Mouse (Mus musculus) right cerebral cortex, postnatal 4 days (tissue): ENCODE measurements at regions not wholly inside any gene's neighbourhood (a gene's known extent, or its start where the extent isn't known, plus 50 kb on each side); places are given as distances from the start of the nearest gene placed in this dataset.

Experiments used
- DNase-seq: peaks from one replicate; pipeline ENCODE4 v3.0.0-alpha.2; 2022

DNA sequence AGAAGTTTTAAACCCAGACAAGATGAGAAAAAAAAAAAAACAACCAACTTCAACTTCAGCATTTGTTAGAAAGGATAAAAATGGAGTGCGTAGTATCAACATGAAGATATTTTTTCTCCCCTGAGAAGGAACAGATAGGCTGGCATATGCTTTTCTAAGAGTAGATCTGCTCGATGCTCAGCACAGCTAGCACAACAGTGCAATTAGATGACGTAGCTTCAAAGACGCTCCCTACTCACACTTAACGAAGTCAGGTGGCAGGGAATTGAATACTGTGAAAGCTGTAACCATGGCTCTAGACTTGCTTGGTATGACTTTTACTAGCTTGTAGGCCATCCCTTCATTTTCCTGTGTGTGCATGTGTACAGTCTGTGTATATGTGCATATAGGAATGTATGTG is 299.5 kb downstream of the Tmem182 start:
- no peak for DNase-seq

DNA sequence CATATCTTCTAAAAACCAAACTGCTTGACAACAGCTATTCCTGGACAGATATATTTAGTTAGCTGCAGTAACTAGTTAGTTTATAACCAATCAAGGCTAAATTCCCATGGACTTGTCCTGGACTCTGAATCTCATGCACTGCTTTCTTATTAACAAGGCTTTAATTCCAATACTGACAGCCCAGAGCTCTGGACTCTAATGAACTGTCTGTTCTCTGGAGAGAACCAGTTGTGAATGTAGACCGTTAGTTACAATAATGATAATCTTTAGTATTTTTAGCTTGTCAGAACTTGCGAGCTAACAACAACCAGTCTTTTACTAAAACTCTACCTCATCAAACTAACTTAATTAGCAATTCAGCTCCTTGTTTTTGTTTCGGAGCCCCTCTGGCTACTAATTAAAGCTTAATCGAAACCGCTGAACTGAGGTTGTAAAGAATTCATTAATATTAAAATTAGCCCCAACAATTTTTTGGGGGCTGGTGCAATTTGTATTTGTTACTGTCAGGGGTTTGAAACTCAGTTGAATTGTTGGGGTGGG is 316.3 kb downstream of the Tmem182 start:
- DNase-seq, result no peak

- no peak for DNase-seq
Observed at GRCm38 (mm10) chr1:41131410-41131809, 326.0 kb downstream of the Tmem182 start.

DNA sequence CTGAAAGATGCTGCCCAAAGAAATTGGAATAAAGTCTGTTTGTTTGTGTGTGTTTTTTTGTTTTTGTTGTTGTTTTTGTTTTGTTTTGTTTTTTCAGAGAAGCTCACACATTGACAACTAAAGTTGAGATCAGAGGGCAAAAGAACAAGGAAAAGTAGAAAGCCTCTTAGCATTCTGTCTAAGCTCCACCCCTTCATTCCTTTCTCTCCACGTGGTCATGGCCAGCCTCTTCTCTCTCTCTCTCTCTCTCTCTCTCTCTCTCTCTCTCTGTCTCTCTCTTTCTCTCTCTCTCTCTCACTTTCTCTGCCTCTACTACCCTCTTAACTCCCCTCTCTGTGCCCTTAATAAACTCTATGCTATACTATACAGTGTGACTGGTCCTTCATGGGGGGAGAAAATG is 327.7 kb downstream of the Tmem182 start:
- no peak for DNase-seq

DNA sequence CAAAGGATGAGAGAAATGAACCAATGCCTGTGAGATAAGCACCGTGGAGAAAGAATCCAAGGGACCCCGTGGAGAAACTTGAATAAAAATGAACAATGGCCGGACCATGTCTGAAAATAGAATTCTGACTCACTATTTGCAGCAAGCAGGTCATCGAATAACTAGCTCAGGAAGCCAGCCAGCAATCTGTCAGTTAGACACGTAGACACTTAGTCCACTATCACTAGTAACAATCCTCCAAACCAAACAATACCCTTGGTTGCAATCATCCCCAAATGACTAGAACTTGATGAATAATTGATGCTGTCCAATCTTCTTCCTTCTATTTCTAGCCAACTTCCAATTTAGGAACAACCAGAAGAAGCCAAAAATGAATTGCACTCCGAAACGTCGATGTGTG is 328.5 kb downstream of the Tmem182 start:
- DNase-seq, result no peak

GRCm38 (mm10) chr1:41139725-41140124 is 334.3 kb downstream of the Tmem182 start:
- DNase-seq, result no peak

- DNase-seq, result no peak
Observed at GRCm38 (mm10) chr1:41140542-41140941, 335.1 kb downstream of the Tmem182 start.

DNA sequence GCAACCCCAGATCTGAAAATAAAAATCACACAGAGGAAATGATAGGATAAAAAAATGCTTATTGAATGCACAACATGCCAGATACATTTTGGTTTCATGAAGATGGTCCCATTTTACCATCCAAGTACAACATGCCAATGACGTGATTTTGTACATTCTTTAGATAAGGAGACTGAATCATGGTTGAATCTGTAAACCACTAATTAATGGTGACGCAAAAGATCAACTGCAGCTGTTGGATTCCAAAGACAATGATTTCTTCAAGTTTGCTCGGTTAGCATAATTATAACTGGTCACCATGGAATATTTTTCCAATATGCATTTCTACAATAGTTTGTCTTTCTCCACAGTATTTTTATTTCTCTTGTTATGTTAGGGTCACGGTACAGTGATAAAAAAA is 336.6 kb downstream of the Tmem182 start:
- DNase-seq, result no peak

- DNase-seq, result no peak
Observed at GRCm38 (mm10) chr1:41152516-41152915, 347.1 kb downstream of the Tmem182 start.

GRCm38 (mm10) chr1:41153174-41153999 is 348.0 kb downstream of the Tmem182 start:
- no peak for DNase-seq

DNA sequence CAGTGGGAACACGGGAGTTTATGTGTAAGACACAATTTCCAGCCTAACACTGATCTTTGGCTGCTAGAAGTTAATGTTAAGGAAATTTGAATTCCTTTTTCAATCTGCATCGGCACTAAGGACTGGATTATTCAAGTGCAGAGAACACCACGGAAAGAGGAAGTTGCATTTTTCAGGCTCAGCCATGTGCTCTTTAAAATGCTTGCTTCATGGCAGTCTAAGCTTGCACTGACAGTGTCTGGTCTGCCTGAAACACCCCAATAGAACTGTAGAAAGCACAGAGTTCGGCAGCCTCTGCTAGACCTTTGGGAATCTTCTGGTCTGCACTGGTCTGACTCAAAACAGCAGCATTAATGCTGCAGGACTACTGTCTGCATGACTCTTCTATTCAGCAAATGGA is 348.8 kb downstream of the Tmem182 start:
- DNase-seq, result no peak

DNA sequence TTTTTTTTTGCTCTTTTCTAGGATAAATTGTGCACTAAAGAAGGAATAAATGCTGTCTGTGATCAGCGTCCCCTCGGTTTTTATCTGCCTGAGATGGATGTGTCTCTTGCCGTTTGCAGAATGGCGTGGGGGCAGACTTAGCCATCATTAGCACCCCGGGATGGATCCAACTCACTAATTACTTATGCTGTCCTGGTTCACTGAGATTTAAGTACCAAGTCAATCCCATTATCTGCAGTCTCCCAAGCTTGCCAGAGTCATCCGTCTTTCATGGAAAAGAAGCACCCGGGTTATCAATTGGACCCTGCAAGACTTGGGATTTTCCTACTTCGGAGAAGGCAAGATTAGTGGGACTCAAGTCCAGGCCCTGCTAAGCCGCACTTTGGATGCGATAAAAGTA is 351.5 kb downstream of the Tmem182 start:
- no peak for DNase-seq

GRCm38 (mm10) chr1:41157651-41158513 is 352.5 kb downstream of the Tmem182 start:
- DNase-seq, result peak; percentile 55

- DNase-seq, result no peak
Observed at GRCm38 (mm10) chr1:41165878-41166786, 360.7 kb downstream of the Tmem182 start.

- no peak for DNase-seq
Observed at GRCm38 (mm10) chr1:41166787-41167420, 361.5 kb downstream of the Tmem182 start.

- DNase-seq, result no peak
Observed at GRCm38 (mm10) chr1:41186991-41187390, 381.6 kb downstream of the Tmem182 start.

- DNase-seq, result no peak
Observed at GRCm38 (mm10) chr1:41212876-41213275, 407.5 kb downstream of the Tmem182 start.

- DNase-seq, result no peak
Observed at GRCm38 (mm10) chr1:41225851-41226250, 420.4 kb downstream of the Tmem182 start.

GRCm38 (mm10) chr1:41235335-41235734 is 429.9 kb downstream of the Tmem182 start:
- DNase-seq, result peak; percentile 5

DNA sequence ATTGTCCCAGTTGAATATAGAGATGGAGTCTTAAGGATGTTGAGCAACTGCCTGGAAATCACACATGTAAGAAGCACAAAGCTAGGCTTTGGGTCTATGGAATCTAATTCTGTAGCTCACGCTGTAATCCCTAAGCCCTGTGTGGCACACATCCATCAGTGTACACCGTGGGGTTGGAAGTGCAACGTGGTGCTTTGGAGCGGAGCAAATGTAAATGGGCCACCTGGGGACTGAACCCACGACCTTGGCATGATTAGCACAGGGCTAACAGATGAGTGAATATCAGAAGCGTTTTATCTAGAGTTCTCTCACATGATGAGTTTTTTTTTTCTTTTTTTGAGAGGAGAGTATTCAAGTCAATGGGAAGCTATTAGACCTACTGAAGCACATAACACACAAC is 437.6 kb downstream of the Tmem182 start:
- DNase-seq, result no peak

DNA sequence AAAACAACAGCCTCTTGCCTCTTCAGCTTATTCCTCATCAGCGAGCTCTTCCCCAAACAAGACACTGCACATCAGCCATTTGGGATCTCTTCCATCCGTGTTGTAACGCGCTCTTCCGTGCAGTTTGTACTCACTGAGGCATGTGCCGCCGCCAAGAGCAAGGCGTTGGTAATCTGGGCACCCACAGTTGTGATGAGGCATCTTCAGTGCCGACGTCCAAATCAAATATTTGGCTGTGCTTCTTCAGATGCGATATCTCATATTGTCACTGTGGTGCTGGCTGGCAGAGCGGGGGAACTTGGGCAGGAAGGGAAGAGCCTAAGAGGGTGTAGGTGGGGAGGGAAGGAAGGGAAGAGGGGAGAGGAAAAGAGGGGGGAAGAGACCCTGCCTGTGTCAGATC is 439.2 kb downstream of the Tmem182 start:
- DNase-seq, result peak; percentile 19

DNA sequence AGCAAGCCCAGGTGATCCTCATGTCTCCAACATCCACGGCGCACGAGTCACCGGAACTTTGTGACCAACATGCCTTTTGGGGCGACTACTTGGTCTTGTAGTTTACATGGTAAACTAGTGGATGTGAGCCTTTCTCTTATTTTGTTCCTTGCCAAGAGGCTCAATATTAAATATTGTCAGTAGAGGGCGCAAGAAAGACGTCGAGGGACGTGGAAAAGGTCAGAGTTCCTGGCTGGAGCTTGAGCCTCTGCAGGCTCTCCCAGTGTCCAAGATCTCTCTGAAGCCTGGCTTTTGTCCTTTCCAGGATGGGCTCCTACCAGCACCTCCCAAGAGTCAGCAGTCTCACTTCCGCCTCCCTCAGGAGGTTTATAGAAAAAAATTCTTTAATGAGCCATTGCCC is 458.8 kb downstream of the Tmem182 start:
- no peak for DNase-seq
